26 mouse cellular contexts compared by ENCODE assay signal in genomic region chr13:98413233-98413632, GRCm38 (mm10). TPM values are rescaled to one million over a fixed set of nuclear protein-coding genes. Genes with fewer than 3 reads are reported as not detected.
DNase-seq lines count a peak whose midpoint lies in the region; ATAC-seq and TF ChIP-seq lines count a peak whose summit lies in the region.
"Had no signal": no experiment of that assay in that cellular context is flagged by ENCODE, and none has a peak within 500 bp of the region (broad histone marks: within the 10 kb centered on the region; RNA-seq: fewer than 3 reads in every experiment).

No protein-coding gene starts in this region.

- peaks cover 9% of the 10 kb centered on the region for H3K27me3 ChIP-seq in embryonic facial prominence, embryonic 13.5 days
- no peaks in the 10 kb centered on the region for H3K27me3 ChIP-seq in embryonic facial prominence, embryonic 10.5 days (replicated peaks; ENCODE audit: low read depth, poor library complexity, severe bottlenecking)
- H3K27me3 ChIP-seq in lung, embryonic 14.5 days (ENCODE audit: insufficient read depth, low read length): no peaks in the 10 kb centered on the region
- H3K27me3 ChIP-seq in stomach, embryonic 16.5 days (ENCODE audit: control insufficient read depth, insufficient read depth, low read length): peaks cover 4% of the 10 kb centered on the region; the same call in 1 of the 2 replicates
- H3K27me3 ChIP-seq in stomach, postnatal 0 days (ENCODE audit: control insufficient read depth, insufficient read depth, low read length): no peaks in the 10 kb centered on the region
- H3K27me3 ChIP-seq in embryonic facial prominence, embryonic 14.5 days (replicated peaks; ENCODE audit: control insufficient read depth, insufficient read depth, low read length): no peaks in the 10 kb centered on the region
- peaks cover 6% of the 10 kb centered on the region; the same call in 1 of the 2 replicates for H3K27me3 ChIP-seq in liver, embryonic 12.5 days (replicated peaks)
- H3K27me3 ChIP-seq: CH12.LX; forebrain, embryonic 12.5 days had no signal

- no peak for TF ChIP-seq CTCF in lung, embryonic 14.5 days (IDR thresholded peaks at IDR 0.05; ENCODE audit: low read depth)
- no peak for TF ChIP-seq CTCF in stomach, postnatal 0 days (IDR thresholded peaks at IDR 0.05; ENCODE audit: low read depth)

- peak overlapping the region; percentile 36; the same call in 1 of the 2 replicates for H3K27ac ChIP-seq in embryonic facial prominence, embryonic 13.5 days
- H3K27ac ChIP-seq in embryonic facial prominence, embryonic 10.5 days (replicated peaks): no peak overlapping the region
- H3K27ac ChIP-seq in lung, embryonic 14.5 days (ENCODE audit: low read depth): no peak overlapping the region
- no peak overlapping the region for H3K27ac ChIP-seq in stomach, embryonic 16.5 days (ENCODE audit: low read length)
- H3K27ac ChIP-seq in stomach, postnatal 0 days (replicated peaks): no peak overlapping the region
- H3K27ac ChIP-seq in embryonic facial prominence, embryonic 14.5 days (replicated peaks; ENCODE audit: low read depth, low read length): no peak overlapping the region
- no peak overlapping the region for H3K27ac ChIP-seq in liver, embryonic 12.5 days
- H3K27ac ChIP-seq: embryonic facial prominence, embryonic 15.5 days; forebrain, embryonic 10.5 days; forebrain, embryonic 12.5 days had no signal

- 35% methylated on average over 4 of the region's 4 CpGs for WGBS in embryonic facial prominence, embryonic 13.5 days
- 65% methylated on average over 4 of the region's 4 CpGs for WGBS in embryonic facial prominence, embryonic 10.5 days
- 42% methylated on average over 4 of the region's 4 CpGs for WGBS in lung, embryonic 14.5 days
- WGBS in stomach, embryonic 16.5 days: 40% methylated on average over 4 of the region's 4 CpGs
- 36% methylated on average over 4 of the region's 4 CpGs for WGBS in stomach, postnatal 0 days
- WGBS in embryonic facial prominence, embryonic 14.5 days: 38% methylated on average over 4 of the region's 4 CpGs
- 61% methylated on average over 4 of the region's 4 CpGs for WGBS in liver, embryonic 12.5 days (ENCODE audit: insufficient replicate concordance)

- H3K4me3 ChIP-seq in embryonic facial prominence, embryonic 13.5 days: no peak overlapping the region
- H3K4me3 ChIP-seq in embryonic facial prominence, embryonic 10.5 days: no peak overlapping the region
- H3K4me3 ChIP-seq in lung, embryonic 14.5 days (ENCODE audit: low read depth, low read length): no peak overlapping the region
- H3K4me3 ChIP-seq in stomach, embryonic 16.5 days (replicated peaks; ENCODE audit: low read length): no peak overlapping the region
- H3K4me3 ChIP-seq in stomach, postnatal 0 days (ENCODE audit: low read depth, low read length): no peak overlapping the region
- H3K4me3 ChIP-seq in embryonic facial prominence, embryonic 14.5 days (ENCODE audit: low read depth, low read length): no peak overlapping the region
- H3K4me3 ChIP-seq in liver, embryonic 12.5 days: no peak overlapping the region
- H3K4me3 ChIP-seq: embryonic facial prominence, embryonic 15.5 days; erythroblast, embryonic 14.5 days; forebrain, embryonic 10.5 days; forebrain, embryonic 12.5 days had no signal

- H3K4me1 ChIP-seq in embryonic facial prominence, embryonic 13.5 days: peaks cover 10% of the 10 kb centered on the region
- peaks cover 6% of the 10 kb centered on the region for H3K4me1 ChIP-seq in embryonic facial prominence, embryonic 10.5 days
- no peaks in the 10 kb centered on the region for H3K4me1 ChIP-seq in lung, embryonic 14.5 days (ENCODE audit: insufficient read depth)
- no peaks in the 10 kb centered on the region for H3K4me1 ChIP-seq in stomach, embryonic 16.5 days (ENCODE audit: control insufficient read depth, insufficient read depth, low read length)
- no peaks in the 10 kb centered on the region for H3K4me1 ChIP-seq in stomach, postnatal 0 days (replicated peaks; ENCODE audit: control insufficient read depth, insufficient read depth)
- peaks cover 3% of the 10 kb centered on the region; the same call in 1 of the 2 replicates for H3K4me1 ChIP-seq in embryonic facial prominence, embryonic 14.5 days (ENCODE audit: control insufficient read depth, insufficient read depth, low read length)
- H3K4me1 ChIP-seq in liver, embryonic 12.5 days: no peaks in the 10 kb centered on the region
- H3K4me1 ChIP-seq: embryonic facial prominence, embryonic 15.5 days; forebrain, embryonic 10.5 days; forebrain, embryonic 12.5 days had no signal

- 0 out of 2 replicates have a peak overlapping the region, but pooled peaks have one; percentile 16 for H3K4me2 ChIP-seq in embryonic facial prominence, embryonic 13.5 days
- no peak overlapping the region for H3K4me2 ChIP-seq in lung, embryonic 14.5 days
- no peak overlapping the region for H3K4me2 ChIP-seq in stomach, embryonic 16.5 days (ENCODE audit: low read depth, low read length)
- no peak overlapping the region for H3K4me2 ChIP-seq in stomach, postnatal 0 days (replicated peaks; ENCODE audit: low read depth)
- H3K4me2 ChIP-seq in embryonic facial prominence, embryonic 14.5 days (ENCODE audit: low read depth, low read length): no peak overlapping the region; the same call in 1 of the 2 replicates
- H3K4me2 ChIP-seq in liver, embryonic 12.5 days: no peak overlapping the region
- H3K4me2 ChIP-seq: embryonic facial prominence, embryonic 15.5 days; forebrain, embryonic 12.5 days had no signal

- no peaks in the 10 kb centered on the region for H3K9me3 ChIP-seq in embryonic facial prominence, embryonic 13.5 days
- H3K9me3 ChIP-seq in embryonic facial prominence, embryonic 10.5 days: no peaks in the 10 kb centered on the region
- no peaks in the 10 kb centered on the region for H3K9me3 ChIP-seq in lung, embryonic 14.5 days (ENCODE audit: low read depth, low read length)
- no peaks in the 10 kb centered on the region for H3K9me3 ChIP-seq in stomach, embryonic 16.5 days (replicated peaks; ENCODE audit: control insufficient read depth, low read length)
- H3K9me3 ChIP-seq in stomach, postnatal 0 days (ENCODE audit: control insufficient read depth, low read length): no peaks in the 10 kb centered on the region
- no peaks in the 10 kb centered on the region for H3K9me3 ChIP-seq in embryonic facial prominence, embryonic 14.5 days (ENCODE audit: control insufficient read depth, low read length)
- no peaks in the 10 kb centered on the region for H3K9me3 ChIP-seq in liver, embryonic 12.5 days (replicated peaks)
- H3K9me3 ChIP-seq: embryonic facial prominence, embryonic 15.5 days; forebrain, embryonic 10.5 days; forebrain, embryonic 12.5 days; G1E had no signal

- ATAC-seq in embryonic facial prominence, embryonic 13.5 days (ENCODE audit: insufficient number of reproducible peaks, insufficient read depth, low FRiP score, low TSS enrichment, low read depth): 0 out of 2 replicates have a peak, but pooled peaks have one; percentile 56
- ATAC-seq in lung, embryonic 14.5 days (ENCODE audit: insufficient read depth): no peak
- ATAC-seq in stomach, embryonic 16.5 days (ENCODE audit: insufficient read depth, low FRiP score): peak; percentile 29; the same call in 1 of the 2 replicates
- ATAC-seq in stomach, postnatal 0 days (ENCODE audit: low FRiP score, low TSS enrichment): no peak
- peak; percentile 44; the same call in 1 of the 2 replicates for ATAC-seq in embryonic facial prominence, embryonic 14.5 days (ENCODE audit: low read depth)
- ATAC-seq in liver, embryonic 12.5 days: no peak
- ATAC-seq: CD4-positive, CD25-positive, alpha-beta regulatory T cell, adult 4 months; forebrain, embryonic 14.5 days; forebrain, embryonic 16.5 days had no signal

- H3K36me3 ChIP-seq in embryonic facial prominence, embryonic 13.5 days: no peaks in the 10 kb centered on the region
- no peaks in the 10 kb centered on the region for H3K36me3 ChIP-seq in embryonic facial prominence, embryonic 10.5 days (replicated peaks)
- H3K36me3 ChIP-seq in lung, embryonic 14.5 days (ENCODE audit: insufficient read depth): no peaks in the 10 kb centered on the region
- no peaks in the 10 kb centered on the region for H3K36me3 ChIP-seq in stomach, embryonic 16.5 days (ENCODE audit: control insufficient read depth, insufficient read depth, low read length)
- H3K36me3 ChIP-seq in stomach, postnatal 0 days (ENCODE audit: control insufficient read depth, insufficient read depth, low read length): no peaks in the 10 kb centered on the region
- H3K36me3 ChIP-seq in embryonic facial prominence, embryonic 14.5 days (ENCODE audit: control insufficient read depth, insufficient read depth, low read length): no peaks in the 10 kb centered on the region
- H3K36me3 ChIP-seq in liver, embryonic 12.5 days: no peaks in the 10 kb centered on the region
- H3K36me3 ChIP-seq: embryonic facial prominence, embryonic 15.5 days; forebrain, embryonic 10.5 days; forebrain, embryonic 12.5 days; G1E had no signal

- no peak for DNase-seq in embryonic facial prominence, embryonic 10.5 days (ENCODE audit: low spot score)
- peak; percentile 24 for DNase-seq in lung, embryonic 14.5 days
- no peak for DNase-seq in lung, adult 18-20 months
- DNase-seq in stomach, postnatal 0 days (ENCODE audit: low spot score): no peak
- peak; percentile 58 for DNase-seq in embryonic facial prominence, embryonic 14.5 days (ENCODE audit: low spot score)
- DNase-seq: adrenal gland, adult 2 months; adrenal gland, postnatal 10 days; adrenal gland, postnatal 25 days; B cell, adult 2 months; cerebellum, adult 11-12 months; cerebellum, adult 2 months; cerebellum, adult 9-10 months; cerebellum, postnatal 10 days; cerebellum, postnatal 25 days had no signal

- no peak for TF ChIP-seq EP300 in stomach, postnatal 0 days (optimal IDR thresholded peaks at IDR 0.05)

- H3K9ac ChIP-seq in embryonic facial prominence, embryonic 13.5 days: no peak overlapping the region
- no peak overlapping the region for H3K9ac ChIP-seq in lung, embryonic 14.5 days
- no peak overlapping the region for H3K9ac ChIP-seq in stomach, embryonic 16.5 days (ENCODE audit: low read length)
- no peak overlapping the region for H3K9ac ChIP-seq in stomach, postnatal 0 days (ENCODE audit: low read length)
- no peak overlapping the region for H3K9ac ChIP-seq in embryonic facial prominence, embryonic 14.5 days (ENCODE audit: low read depth, low read length)
- H3K9ac ChIP-seq in liver, embryonic 12.5 days: no peak overlapping the region
- H3K9ac ChIP-seq: embryonic facial prominence, embryonic 15.5 days; forebrain, embryonic 12.5 days had no signal

RNA-seq across cellular contexts. Expression of gene Foxd1, which starts 59.2 kb away (rescaled TPM):
- 3.5 and 3.9 TPM in 2 replicates for polyA plus RNA-seq in embryonic facial prominence, embryonic 13.5 days (2015; fragmentation: Nextera tagmentation; extraction: Ambion mirVana)
- 3.7 and 4.3 TPM in 2 replicates for polyA plus RNA-seq in embryonic facial prominence, embryonic 10.5 days (2016; fragmentation: Nextera tagmentation; extraction: Ambion mirVana)
- not detected in 2 replicates for polyA plus RNA-seq in lung, embryonic 14.5 days (2014; fragmentation: Nextera tagmentation; extraction: Ambion mirVana)
- polyA plus RNA-seq in stomach, embryonic 16.5 days (2015; fragmentation: Nextera tagmentation; extraction: Ambion mirVana): 0.04 TPM in 1 of 2 replicates, not detected in the other
- not detected in 2 replicates for polyA plus RNA-seq in stomach, postnatal 0 days (2015; fragmentation: Nextera tagmentation; extraction: Ambion mirVana)
- 2.9 and 3.6 TPM in 2 replicates for polyA plus RNA-seq in embryonic facial prominence, embryonic 14.5 days (2014; fragmentation: Nextera tagmentation; extraction: Ambion mirVana)
- polyA plus RNA-seq in liver, embryonic 12.5 days (2016; fragmentation: Nextera tagmentation; extraction: Ambion mirVana): not detected in 2 replicates
- polyA plus RNA-seq: CD4-positive, CD25-positive, alpha-beta regulatory T cell, adult 4 months; erythroblast, embryonic 14.5 days; G1E had no signal

Comparison
In these comparisons a context has a peak if more than half of its experiments do, and no peak if none do; other contexts are left out.
1. ATAC-seq: peak in embryonic facial prominence, embryonic 13.5 days (single experiment), stomach, embryonic 16.5 days (single experiment) and embryonic facial prominence, embryonic 14.5 days (single experiment); none in lung, embryonic 14.5 days (single experiment), stomach, postnatal 0 days (single experiment) and liver, embryonic 12.5 days (single experiment).
2. DNase-seq: peak in lung, embryonic 14.5 days (single experiment) and embryonic facial prominence, embryonic 14.5 days (single experiment); none in embryonic facial prominence, embryonic 10.5 days (single experiment), lung, adult 18-20 months (0 of 2) and stomach, postnatal 0 days (single experiment).